Mouse (Mus musculus): ENCODE results near the gene Plod1.

GRCm38 (mm10) chr4:147934611-147935010, 2.0 kb downstream of the Plod1 start:
- TF ChIP-seq CTCF (IDR thresholded peaks at IDR 0.05; ENCODE audit: insufficient read depth, low read depth, low read length) (no peak), POLR2A (IDR thresholded peaks at IDR 0.05; ENCODE audit: insufficient read depth, low read depth, low read length) (no peak)

Data from olfactory bulb, adult 2 months (tissue).